Mouse (Mus musculus) CH12.LX (cell line): ENCODE data around the gene Wdr91. TPM values are rescaled to one million over a fixed set of nuclear protein-coding genes. Genes with fewer than 3 reads are reported as not detected.
A peak's percentile ranks its signal among the peaks of the same experiment; 100 is the strongest.

Experiments used
- DNase-seq: peaks from one replicate; pipeline ENCODE4 v3.0.0-alpha.2; 2013; ENCODE audit errors: extremely low read depth
- H3K27ac ChIP-seq: 2 replicates; pipeline ENCODE4 v1.5.1; 2012; ENCODE audit warnings: low read depth, mild to moderate bottlenecking, control low read depth, moderate library complexity; ENCODE audit not compliant: insufficient read depth
- H3K27me3 ChIP-seq: replicated peaks from 2 replicates; pipeline ENCODE3; 2012; ENCODE audit warnings: inconsistent platforms
- H3K36me3 ChIP-seq, 2 experiments: replicated peaks in 1 of 2; 2 replicates each; pipeline versions ENCODE3 to v1.6.1; 2012; ENCODE audit warnings: inconsistent platforms in 1 of 2, low read length in 1 of 2, mild to moderate bottlenecking in 1 of 2, mixed read lengths in 1 of 2, moderate library complexity in 1 of 2; ENCODE audit not compliant: control insufficient read depth in 1 of 2, insufficient read depth in 1 of 2
- H3K4me1 ChIP-seq, 2 experiments: 2 replicates each; pipeline ENCODE4 v1.6.1; 2012; ENCODE audit warnings: inconsistent platforms in 1 of 2, moderate library complexity in 1 of 2; ENCODE audit not compliant: insufficient read depth in 2 of 2, control insufficient read depth in 1 of 2
- H3K4me2 ChIP-seq: 2 replicates; pipeline ENCODE4 v1.6.1; 2012; ENCODE audit warnings: low read depth, mild to moderate bottlenecking, control low read depth; ENCODE audit not compliant: poor library complexity, insufficient read depth, severe bottlenecking
- H3K4me3 ChIP-seq, 3 experiments: fragments of 150-350 bp in 1 of 3; sonication (generic) in 1 of 3; replicated peaks in 1 of 3; 2 replicates each; pipeline versions ENCODE3 to v1.5.1; 2011 to 2012; ENCODE audit warnings: low read depth in 2 of 3, low read length in 2 of 3, mild to moderate bottlenecking in 2 of 3, moderate library complexity in 2 of 3, control low read depth in 1 of 3, improper control_type of control experiment in 1 of 3, inconsistent platforms in 1 of 3, mixed read lengths in 1 of 3; ENCODE audit not compliant: poor library complexity in 1 of 3
- H3K79me2 ChIP-seq: replicated peaks from 2 replicates; pipeline ENCODE4 v1.6.1; 2012; ENCODE audit warnings: mild to moderate bottlenecking, moderate library complexity; ENCODE audit not compliant: control insufficient read depth, poor library complexity, insufficient read depth, severe bottlenecking; ENCODE audit errors: extremely low read depth
- H3K9ac ChIP-seq: 2 replicates; pipeline ENCODE4 v1.6.1; 2012; ENCODE audit warnings: low read depth, mild to moderate bottlenecking, control low read depth, moderate library complexity; ENCODE audit not compliant: insufficient read depth
- H3K9me3 ChIP-seq: replicated peaks from 2 replicates; pipeline ENCODE3; 2012; ENCODE audit warnings: low read length, inconsistent platforms, mixed read lengths
- CHD1 ChIP-seq: IDR thresholded peaks from 2 replicates; pipeline ENCODE4 v1.6.1; 2012; ENCODE audit warnings: low read depth, low read length, improper control_type of control experiment, inconsistent platforms
- CHD2 ChIP-seq: IDR thresholded peaks from 2 replicates; pipeline ENCODE4 v1.6.1; 2011; ENCODE audit warnings: low read length, improper control_type of control experiment
- E2F4 ChIP-seq: IDR thresholded peaks from 2 replicates; pipeline ENCODE4 v1.6.1; 2011; ENCODE audit warnings: low read depth, low read length, improper control_type of control experiment; ENCODE audit not compliant: insufficient replicate concordance
- ELF1 ChIP-seq: IDR thresholded peaks from 2 replicates; pipeline ENCODE4 v1.6.1; 2014; ENCODE audit warnings: low read depth, mild to moderate bottlenecking, inconsistent platforms, low read length, improper control_type of control experiment
- ETS1 ChIP-seq: conservative IDR thresholded peaks from 2 replicates; pipeline ENCODE4 v1.6.1; 2012; ENCODE audit warnings: low read depth, mild to moderate bottlenecking, inconsistent platforms, low read length, improper control_type of control experiment, moderate library complexity
- HCFC1 ChIP-seq: IDR thresholded peaks from 2 replicates; pipeline ENCODE4 v1.6.1; 2012; ENCODE audit warnings: low read depth, mild to moderate bottlenecking, inconsistent platforms, low read length, improper control_type of control experiment
- KAT2A ChIP-seq: IDR thresholded peaks from 2 replicates; pipeline ENCODE4 v1.6.1; 2012; ENCODE audit warnings: low read length, improper control_type of control experiment, inconsistent platforms; ENCODE audit not compliant: insufficient replicate concordance
- MEF2A ChIP-seq: IDR thresholded peaks from 2 replicates; pipeline ENCODE4 v1.6.1; 2014; ENCODE audit warnings: low read depth, mild to moderate bottlenecking, inconsistent platforms, low read length, improper control_type of control experiment, borderline replicate concordance
- MXI1 ChIP-seq: IDR thresholded peaks from 2 replicates; pipeline ENCODE4 v1.6.1; 2011; ENCODE audit warnings: mild to moderate bottlenecking, low read depth, low read length, improper control_type of control experiment
- MYC ChIP-seq: IDR thresholded peaks from 2 replicates; pipeline ENCODE4 v1.6.1; 2011; ENCODE audit warnings: low read depth, mild to moderate bottlenecking, improper control_type of control experiment, low read length
- NELFE ChIP-seq: IDR thresholded peaks from 2 replicates; pipeline ENCODE4 v1.6.1; 2011; ENCODE audit warnings: low read depth, low read length, improper control_type of control experiment
- NRF1 ChIP-seq: IDR thresholded peaks from 2 replicates; pipeline ENCODE4 v1.6.1; 2014; ENCODE audit warnings: low read depth, mild to moderate bottlenecking, inconsistent platforms, low read length, improper control_type of control experiment, moderate library complexity
- POLR2AphosphoS2 ChIP-seq: IDR thresholded peaks from 2 replicates; pipeline ENCODE4 v1.6.1; 2011; ENCODE audit warnings: low read depth, low read length, improper control_type of control experiment
- RAD21 ChIP-seq: IDR thresholded peaks from 2 replicates; pipeline ENCODE4 v1.6.1; 2011; ENCODE audit warnings: low read depth, mild to moderate bottlenecking, low read length, improper control_type of control experiment, moderate library complexity
- SIN3A ChIP-seq: IDR thresholded peaks from 2 replicates; pipeline ENCODE4 v1.6.1; 2012; ENCODE audit warnings: low read length, improper control_type of control experiment, inconsistent platforms
- TBP ChIP-seq: conservative IDR thresholded peaks from 2 replicates; pipeline ENCODE4 v1.6.1; 2011; ENCODE audit warnings: low read depth, low read length, improper control_type of control experiment
- TCF12 ChIP-seq: IDR thresholded peaks from 2 replicates; pipeline ENCODE4 v1.6.1; 2014; ENCODE audit warnings: low read depth, mild to moderate bottlenecking, inconsistent platforms, low read length, improper control_type of control experiment
- UBTF ChIP-seq: IDR thresholded peaks from 2 replicates; pipeline ENCODE4 v1.6.1; 2012; ENCODE audit warnings: low read depth, mild to moderate bottlenecking, inconsistent platforms, low read length, improper control_type of control experiment, moderate library complexity
- USF2 ChIP-seq: conservative IDR thresholded peaks from 2 replicates; pipeline ENCODE4 v1.6.1; 2011; ENCODE audit warnings: low read depth, low read length, improper control_type of control experiment
- ZNF384 ChIP-seq: IDR thresholded peaks from 2 replicates; pipeline ENCODE4 v1.6.1; 2012; ENCODE audit warnings: low read depth, low read length, improper control_type of control experiment, inconsistent platforms
- dilution Hi-C: fragments of 300-500 bp; cut with MboI; formaldehyde crosslinking; loops from 2 replicates; pipeline ENCODE4 v1.14.3; 2020; ENCODE audit warnings: low sequenced_read_pairs; ENCODE audit not compliant: extremely low pct_unique_long_range_greater_than_20kb, extremely low pct_ligation_motif_present
- in situ Hi-C: fragments of 300-500 bp; cut with MboI; formaldehyde crosslinking; loops from 3 replicates; pipeline ENCODE4 v1.14.3; 2019; ENCODE audit warnings: low sequenced_read_pairs, low pct_ligation_motif_present, low pct_unique_long_range_greater_than_20kb, mixed read lengths
- polyA plus RNA-seq: library from polyadenylated mRNA; unstranded; fragments of >175 nt; gene quantifications from 2 replicates; pipeline ENCODE4 v1.2.1, GENCODE M21; 2012; ENCODE audit warnings: low read depth; ENCODE audit not compliant: insufficient read length
- total RNA-seq, 2 experiments: library from RNA; depleted of rRNA; stranded (reverse); fragments of 300-350 nt in 1 of 2; fragments of >200 nt in 1 of 2; gene quantifications; 2 replicates each; pipeline ENCODE4 v1.2.3; 2012 to 2014

Gene Wdr91
- total and polyA plus RNA-seq, 3 experiments: 10.6 to 26.5 (median 19.2) TPM

DNA sequence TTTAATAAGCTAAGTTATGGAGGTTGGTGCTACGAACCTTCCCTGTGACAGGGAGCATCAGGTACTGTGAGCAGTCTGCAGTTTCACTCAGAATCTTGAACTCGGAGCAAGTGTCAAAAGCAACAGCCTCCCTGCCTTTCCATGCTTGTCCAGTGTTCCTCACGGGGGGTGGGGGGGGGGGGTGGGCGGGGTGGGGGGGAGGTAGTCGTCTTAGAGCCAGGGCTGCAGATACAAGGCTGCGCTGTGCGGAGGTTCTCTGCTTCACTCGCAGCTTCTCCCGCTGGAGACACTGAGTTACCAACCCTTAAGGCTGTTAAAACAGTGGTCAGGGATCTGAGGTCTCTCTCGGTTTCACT is 42.7 kb downstream of the Wdr91 start:
- TF ChIP-seq TCF12 (no peak), SIN3A (no peak), ZNF384 (no peak), HCFC1 (no peak), MEF2A (no peak), E2F4 (no peak), CHD1 (no peak), CHD2 (no peak), POLR2AphosphoS2 (no peak), ELF1 (no peak), MYC (no peak), MXI1 (no peak), NRF1 (no peak), USF2 (no peak), RAD21 (no peak), KAT2A (no peak), ETS1 (no peak)
- no peaks in the 10 kb centered on the region for H3K27me3 ChIP-seq
- H3K9ac ChIP-seq: no peak overlapping the region
- no peak overlapping the region for H3K27ac ChIP-seq
- H3K36me3 ChIP-seq: peaks cover 13 to 25% of the 10 kb centered on the region in 2 experiments
- no peak overlapping the region for H3K4me3 ChIP-seq
- H3K4me1 ChIP-seq: peaks cover 30 to 77% of the 10 kb centered on the region in 2 experiments
- peak overlapping the region; percentile 59 for H3K4me2 ChIP-seq
- no peak for DNase-seq
- in situ Hi-C loops (no loop called here), dilution Hi-C loops (no loop called here)
- H3K9me3 ChIP-seq: no peaks in the 10 kb centered on the region
- no peaks in the 10 kb centered on the region; the same call in 1 of the 2 replicates for H3K79me2 ChIP-seq

DNA sequence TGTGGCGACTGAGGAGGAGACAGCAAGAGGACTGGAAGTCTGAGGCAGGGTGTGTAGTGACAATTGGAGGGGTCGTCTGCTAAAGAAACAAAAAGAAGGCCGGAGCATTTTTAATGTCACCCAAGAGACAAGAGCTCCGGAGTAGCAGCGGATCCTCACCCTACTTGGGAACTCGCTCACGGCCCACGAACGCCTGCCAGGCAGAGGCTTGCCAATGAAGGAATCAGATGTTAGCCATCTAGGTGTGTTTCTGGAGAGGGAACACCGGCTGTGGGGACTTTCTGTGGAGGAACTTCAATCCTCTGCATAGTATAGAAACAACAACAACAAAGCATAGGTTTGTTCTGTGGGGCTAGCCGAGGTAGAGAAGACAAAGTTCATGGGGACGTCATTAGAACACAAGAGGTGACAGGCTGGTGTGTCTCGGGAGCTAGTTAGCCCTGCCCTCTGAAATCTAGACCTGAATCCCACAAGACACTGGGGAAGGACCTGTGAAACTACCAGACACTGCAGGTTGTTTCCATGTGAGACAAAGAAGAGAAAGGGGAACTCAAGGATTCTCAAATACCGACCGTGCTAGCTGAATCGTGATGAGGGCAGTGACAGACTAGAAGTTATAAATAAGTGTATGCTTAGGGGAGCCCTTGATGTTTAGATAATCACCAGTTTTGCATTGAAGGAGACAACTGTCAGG is 43.2 kb downstream of the Wdr91 start:
- H3K79me2 ChIP-seq: no peaks in the 10 kb centered on the region; the same call in 1 of the 2 replicates
- no peak overlapping the region for H3K27ac ChIP-seq
- H3K36me3 ChIP-seq: peaks cover 8 to 20% of the 10 kb centered on the region in 2 experiments
- peak; percentile 66 for DNase-seq
- H3K9me3 ChIP-seq: no peaks in the 10 kb centered on the region
- peak overlapping the region; percentile 59 for H3K4me2 ChIP-seq
- H3K9ac ChIP-seq: no peak overlapping the region
- in situ Hi-C loops (no loop called here), dilution Hi-C loops (no loop called here)
- TF ChIP-seq UBTF (no peak), ETS1 (peak; percentile 30), TBP (0 out of 2 replicates have a peak, but pooled peaks have one; percentile 10), NELFE (no peak)
- peaks cover 30 to 77% of the 10 kb centered on the region in 2 experiments for H3K4me1 ChIP-seq
- H3K27me3 ChIP-seq: no peaks in the 10 kb centered on the region
- no peak overlapping the region for H3K4me3 ChIP-seq
